Mouse (Mus musculus) G1E (cell line): ENCODE measurements around the gene Cct2.

Experiments
- CTCF ChIP-seq: IDR thresholded peaks from 2 replicates; pipeline ENCODE4 v1.5.1; 2012; ENCODE audit warnings: low read depth, low read length, inconsistent platforms, mixed read lengths
- GATA1 ChIP-seq: IDR thresholded peaks from 2 replicates; pipeline ENCODE4 v1.6.1; 2012; ENCODE audit warnings: borderline replicate concordance, low read length, inconsistent platforms, mixed read lengths
- POLR2AphosphoS5 ChIP-seq: IDR thresholded peaks from 2 replicates; pipeline ENCODE4 v1.6.1; 2012; ENCODE audit warnings: low read depth, low read length, inconsistent platforms; ENCODE audit not compliant: insufficient replicate concordance
- TAL1 ChIP-seq: conservative IDR thresholded peaks from 2 replicates; pipeline ENCODE4 v1.6.1; 2012; ENCODE audit warnings: low read depth, low read length, inconsistent platforms, mixed read lengths

DNA sequence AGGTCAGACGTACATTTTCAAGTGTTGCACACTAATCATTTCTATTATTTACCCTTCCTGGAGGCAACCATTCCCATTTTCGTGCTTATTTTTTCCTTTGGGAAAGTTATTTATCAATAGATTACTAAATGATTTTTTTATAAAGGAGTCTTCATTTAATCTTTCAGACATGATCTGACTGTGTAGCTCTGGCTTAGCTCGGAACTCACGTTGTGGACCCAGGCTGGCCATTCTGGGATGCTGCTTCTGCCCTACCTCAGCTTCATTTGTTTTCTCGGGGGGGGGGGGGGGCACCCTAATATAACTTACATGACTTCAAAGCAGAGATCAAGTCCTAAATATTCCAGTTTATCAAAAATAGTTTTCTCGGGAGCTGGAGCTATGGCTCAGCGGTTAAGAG is 462 bp upstream of the Cct2 start:
- TF ChIP-seq CTCF = no peak
- no peak for TF ChIP-seq GATA1
- TF ChIP-seq TAL1 = no peak
- TF ChIP-seq POLR2AphosphoS5 = no peak
